Mouse (Mus musculus) lung, postnatal 4 days (tissue): Measurements from ENCODE around the gene Sec13.
"Not testable (repeated sequence)": the region's sequence is repeated elsewhere in the genome, so short reads cannot be mapped to it uniquely, and the experiment has no call there.

Experiments
- DNase-seq, 2 experiments: peaks; one replicate each; pipeline ENCODE4 v3.0.0; 2021

Gene Sec13

GRCm38 (mm10) chr6:113740236-113741217, at the start of gene Sec13:
Sec13 (minus strand) TSS chr6:113740743.
- DNase-seq, result peak; percentile 90 to 93

- no peak for DNase-seq
Measured at GRCm38 (mm10) chr6:113787459-113787968, 47.0 kb upstream of the Sec13 start.

GRCm38 (mm10) chr6:113785658-113786057, 45.1 kb upstream of the Sec13 start:
- DNase-seq, result no peak

- no peak for DNase-seq
Measured at GRCm38 (mm10) chr6:113778229-113778753, 37.7 kb upstream of the Sec13 start.

- no peak for DNase-seq
Measured at GRCm38 (mm10) chr6:113768804-113769203, 28.3 kb upstream of the Sec13 start.

GRCm38 (mm10) chr6:113761644-113762043, 21.1 kb upstream of the Sec13 start:
- DNase-seq, result peak in 1 of 2 experiments; percentile 63

- DNase-seq, result peak in 1 of 2 experiments; percentile 23
Measured at GRCm38 (mm10) chr6:113749119-113749685, 8.7 kb upstream of the Sec13 start.

- DNase-seq, result peak in 1 of 2 experiments; percentile 22
Measured at GRCm38 (mm10) chr6:113748351-113748750, 7.8 kb upstream of the Sec13 start.

- DNase-seq, result no peak
Measured at GRCm38 (mm10) chr6:113747284-113747683, 6.7 kb upstream of the Sec13 start.

- no peak for DNase-seq
Measured at GRCm38 (mm10) chr6:113745117-113745516, 4.6 kb upstream of the Sec13 start.

GRCm38 (mm10) chr6:113743111-113743510, 2.6 kb upstream of the Sec13 start:
- DNase-seq, result no peak

- no peak for DNase-seq
Measured at GRCm38 (mm10) chr6:113742321-113742720, 1.8 kb upstream of the Sec13 start.

- DNase-seq, result peak in 1 of 2 experiments; percentile 19
Measured at GRCm38 (mm10) chr6:113741425-113741824, 882 bp upstream of the Sec13 start.

- DNase-seq, result peak in 1 of 2 experiments; percentile 16
Measured at GRCm38 (mm10) chr6:113737318-113738046, 3.1 kb downstream of the Sec13 start.

GRCm38 (mm10) chr6:113731296-113731695, 9.2 kb downstream of the Sec13 start:
- no peak for DNase-seq

- DNase-seq, result peak in 1 of 2 experiments; percentile 14
Measured at GRCm38 (mm10) chr6:113728181-113728580, 12.4 kb downstream of the Sec13 start.

- DNase-seq, result no peak
Measured at GRCm38 (mm10) chr6:113721061-113721460, 19.5 kb downstream of the Sec13 start.

- DNase-seq, result no peak
Measured at GRCm38 (mm10) chr6:113719878-113720277, 20.7 kb downstream of the Sec13 start, which contains the start of gene Ghrl. Ghrl (minus strand) TSS chr6:113719880.

GRCm38 (mm10) chr6:113717541-113717940, 23.0 kb downstream of the Sec13 start:
- DNase-seq, result peak in 1 of 2 experiments; percentile 17

GRCm38 (mm10) chr6:113714797-113715196, 25.7 kb downstream of the Sec13 start:
- DNase-seq, result no peak

- no peak for DNase-seq
Measured at GRCm38 (mm10) chr6:113714276-113714675, 26.3 kb downstream of the Sec13 start.

- not testable (repeated sequence) for DNase-seq
Measured at GRCm38 (mm10) chr6:113713389-113713788, 27.2 kb downstream of the Sec13 start.

- no peak for DNase-seq
Measured at GRCm38 (mm10) chr6:113712718-113713117, 27.8 kb downstream of the Sec13 start.
